Mouse (Mus musculus) embryonic fibroblast, embryonic 13.5 days (primary cell): ENCODE measurements around the gene Nmnat3. TPM values are rescaled to one million over a fixed set of nuclear protein-coding genes. Genes with fewer than 3 reads are reported as not detected.

Experiments used
- H3K27ac ChIP-seq: 2 replicates; pipeline ENCODE4 v1.5.1; 2012; ENCODE audit warnings: low read length, control low read depth, inconsistent platforms; ENCODE audit not compliant: insufficient read depth
- H3K4me1 ChIP-seq: 2 replicates; pipeline ENCODE4 v1.6.1; 2011; ENCODE audit warnings: low read length; ENCODE audit not compliant: control insufficient read depth, insufficient read depth
- H3K4me3 ChIP-seq: 2 replicates; pipeline ENCODE4 v1.5.1; 2011; ENCODE audit warnings: mild to moderate bottlenecking, control low read depth, low read length; ENCODE audit not compliant: insufficient read depth
- CTCF ChIP-seq: IDR thresholded peaks from 2 replicates; pipeline ENCODE4 v1.5.1; 2011; ENCODE audit warnings: mild to moderate bottlenecking, control low read depth, low read length, moderate library complexity, borderline replicate concordance; ENCODE audit not compliant: insufficient read depth
- POLR2A ChIP-seq: IDR thresholded peaks from 2 replicates; pipeline ENCODE4 v1.6.1; 2011; ENCODE audit warnings: low read depth, mild to moderate bottlenecking, control low read depth, low read length, moderate library complexity
- polyA plus RNA-seq: library from polyadenylated mRNA; stranded (reverse); fragments of >200 nt; gene quantifications from 2 replicates; pipeline ENCODE4 v1.2.4, GENCODE M21; 2011; ENCODE audit warnings: low read depth; ENCODE audit not compliant: missing spikeins, insufficient read length

Gene Nmnat3
- polyA plus RNA-seq, 1 experiment = 5.1 TPM

DNA sequence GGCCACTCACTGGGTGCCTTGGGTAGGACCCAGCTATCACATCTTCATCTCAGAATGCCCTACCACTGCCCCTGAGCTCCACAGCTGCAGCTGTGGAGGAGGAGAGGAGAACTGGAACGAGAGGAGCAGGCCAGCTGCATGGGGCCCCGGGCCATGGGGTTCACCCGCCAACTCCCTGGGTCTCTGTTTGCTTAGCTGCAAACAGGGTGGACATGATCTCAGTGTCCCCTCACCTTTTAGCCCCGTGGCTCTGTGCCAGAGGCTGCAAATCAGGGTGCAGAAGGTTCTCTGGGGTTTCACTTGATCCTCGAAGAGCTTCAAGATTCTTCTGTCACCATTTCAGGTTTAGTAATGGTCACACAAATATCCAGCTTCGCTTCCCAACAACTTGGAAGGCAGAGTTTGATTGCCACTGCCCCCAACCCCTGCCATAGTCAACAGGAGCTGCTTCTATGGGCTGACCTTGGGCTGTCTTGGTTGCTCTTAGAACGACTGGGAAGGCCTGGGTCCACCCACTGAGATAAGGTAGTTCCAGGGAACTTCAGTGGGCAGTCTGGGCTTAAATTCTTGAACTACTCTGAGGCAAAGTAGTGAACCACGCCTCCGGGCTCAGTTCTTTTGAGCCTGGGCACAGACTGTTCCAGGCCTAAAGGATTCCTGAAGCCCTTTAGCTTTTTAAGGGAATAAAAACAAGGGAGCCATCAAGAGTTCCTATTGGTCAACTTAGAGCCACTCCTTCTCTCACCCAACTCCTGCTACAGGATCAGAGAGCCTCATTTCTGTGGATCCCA, 158.3 kb downstream of the Nmnat3 start:
- TF ChIP-seq CTCF = no peak
- no peak for TF ChIP-seq POLR2A
- no peak overlapping the region for H3K27ac ChIP-seq
- H3K4me1 ChIP-seq = no peaks in the 10 kb centered on the region
- H3K4me3 ChIP-seq = no peak overlapping the region

DNA sequence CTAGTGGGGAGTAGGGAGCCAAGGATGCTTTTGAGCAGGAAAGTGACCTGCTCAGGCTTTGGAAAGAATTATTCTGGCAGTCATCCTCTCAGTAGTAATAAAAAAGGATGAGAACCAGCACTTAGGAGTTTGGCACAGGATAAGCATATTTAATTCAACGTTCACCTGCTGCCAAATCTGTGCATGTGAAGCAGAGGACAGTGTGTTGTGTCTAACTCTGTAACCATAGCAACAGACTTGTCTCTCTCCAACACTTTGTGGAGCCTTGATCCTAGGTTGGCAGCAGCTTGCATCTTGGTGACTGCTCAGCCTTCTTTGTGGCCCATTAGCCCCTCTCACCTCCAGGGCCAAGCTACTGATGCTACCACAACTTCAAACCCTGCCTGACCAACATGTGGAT, 163.7 kb downstream of the Nmnat3 start:
- H3K4me3 ChIP-seq = no peak overlapping the region
- no peaks in the 10 kb centered on the region for H3K4me1 ChIP-seq
- TF ChIP-seq POLR2A (no peak), CTCF (no peak)
- H3K27ac ChIP-seq = no peak overlapping the region

DNA sequence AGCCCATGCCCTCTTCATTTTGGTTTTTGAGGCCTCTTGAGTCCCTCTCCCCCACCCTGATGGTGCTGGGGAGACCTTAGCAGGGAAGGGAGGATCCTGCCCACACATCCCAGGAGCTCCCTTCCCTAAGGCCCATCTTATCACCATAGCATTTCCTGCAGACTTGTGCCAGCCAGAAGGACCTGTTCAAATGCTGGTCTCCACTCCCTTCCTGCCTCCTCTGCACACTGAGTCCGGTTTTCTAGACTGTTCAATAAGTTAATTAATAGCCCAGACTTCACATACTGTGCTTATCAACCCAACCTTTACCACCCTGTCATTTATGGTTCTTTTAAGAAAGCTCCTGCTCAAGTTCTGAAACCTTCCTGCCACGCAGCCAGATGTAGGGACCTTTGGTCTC, 179.5 kb downstream of the Nmnat3 start:
- H3K4me3 ChIP-seq = no peak overlapping the region

More for the DNA sequence above, 179.5 kb downstream of the Nmnat3 start:
- H3K4me1 ChIP-seq = no peaks in the 10 kb centered on the region
- no peak overlapping the region for H3K27ac ChIP-seq
- TF ChIP-seq CTCF (no peak), POLR2A (no peak)

Other genes with a start within 250 kb of the Nmnat3 start
- gene Rbp1, start 135.5 kb downstream of the Nmnat3 start, polyA plus RNA-seq = 13.0 and 17.1 TPM in 2 replicates
- gene Rbp2, start 198.7 kb downstream of the Nmnat3 start, polyA plus RNA-seq = not detected in 2 replicates